Mouse (Mus musculus) activated CD4-positive, CD25-positive, alpha-beta regulatory T cell, adult 4 months (primary cell): ENCODE measurements around the gene Oit3. TPM values are rescaled to one million over a fixed set of nuclear protein-coding genes. Genes with fewer than 3 reads are reported as not detected.
"Not testable (repeated sequence)": the region's sequence is repeated elsewhere in the genome, so short reads cannot be mapped to it uniquely, and the experiment has no call there.

Experiments
- ATAC-seq: one replicate; pipeline ENCODE4 v1.8.0; 2017
- polyA plus RNA-seq, 2 experiments: library from polyadenylated mRNA; unstranded; fragments of 100-300 nt; shearing (Covaris generic); gene quantifications; one replicate each; pipeline ENCODE4 v1.2.1; 2017

The Oit3 gene
- polyA plus RNA-seq, 2 experiments from 2014 or later, result not detected

- no peak for ATAC-seq
Measured at GRCm38 (mm10) chr10:59426371-59426770, 15.2 kb downstream of the Oit3 start.

- ATAC-seq, result no peak
Measured at GRCm38 (mm10) chr10:59425369-59425768, 16.2 kb downstream of the Oit3 start.

DNA sequence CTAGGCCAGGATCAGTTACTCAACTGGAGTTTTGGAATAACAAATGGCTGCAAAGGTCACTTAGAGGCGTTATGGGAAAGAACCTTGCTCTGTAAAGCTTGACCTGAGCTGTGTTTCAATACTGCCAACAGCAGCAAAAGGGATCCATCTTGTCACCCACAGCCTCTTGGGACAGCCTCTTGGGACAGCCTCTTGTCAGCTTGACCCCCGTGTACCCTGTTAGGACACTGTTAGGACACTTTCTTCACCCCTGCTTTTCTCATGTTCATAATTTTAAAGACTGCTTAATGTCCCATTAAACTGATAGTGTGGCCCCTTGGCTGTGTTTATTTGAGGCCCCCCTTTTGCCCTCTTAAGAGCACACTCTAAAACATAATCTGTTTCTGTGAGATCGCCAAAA is 17.1 kb downstream of the Oit3 start:
- ATAC-seq, result no peak

DNA sequence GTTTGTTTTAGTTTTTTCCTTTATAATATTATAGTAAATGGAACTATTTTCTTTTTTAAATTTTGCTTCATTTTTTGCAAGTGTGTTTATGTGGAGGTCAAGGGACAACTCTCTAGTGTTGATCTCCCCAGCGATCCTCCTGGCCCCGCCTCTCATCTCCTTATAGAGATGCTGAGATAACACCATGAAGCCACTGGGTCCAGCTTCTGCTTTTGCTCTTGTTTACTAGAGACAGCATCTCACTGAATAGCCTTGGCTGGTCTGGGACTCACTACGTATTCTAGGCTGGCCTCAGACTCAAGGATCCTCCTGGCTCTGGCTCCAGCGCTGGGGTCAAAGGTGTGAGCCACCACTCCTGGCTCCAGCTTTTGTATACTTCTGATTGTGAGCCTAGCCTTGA is 22.1 kb downstream of the Oit3 start:
- no peak for ATAC-seq

DNA sequence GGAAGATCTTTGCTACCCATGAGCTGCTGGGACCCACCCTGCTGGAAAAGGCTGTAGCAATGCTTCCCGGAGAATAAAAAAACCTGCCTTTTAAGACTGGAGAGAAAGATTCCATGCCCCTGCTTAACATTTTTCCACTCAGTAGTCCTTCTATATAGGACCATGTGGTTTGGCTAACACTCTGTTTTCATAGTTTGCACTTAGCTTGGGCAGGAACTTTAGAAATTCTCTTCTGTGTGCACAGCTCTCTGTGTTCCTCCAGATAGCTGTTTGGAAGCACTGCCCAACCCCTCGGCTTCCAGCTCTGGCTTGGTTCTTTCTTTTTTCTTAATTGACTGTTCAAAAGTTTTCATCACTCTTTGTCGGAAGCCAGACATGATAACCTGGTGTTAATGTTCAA is 25.0 kb downstream of the Oit3 start:
- no peak for ATAC-seq

GRCm38 (mm10) chr10:59413711-59414110 is 27.9 kb downstream of the Oit3 start:
- ATAC-seq, result no peak

DNA sequence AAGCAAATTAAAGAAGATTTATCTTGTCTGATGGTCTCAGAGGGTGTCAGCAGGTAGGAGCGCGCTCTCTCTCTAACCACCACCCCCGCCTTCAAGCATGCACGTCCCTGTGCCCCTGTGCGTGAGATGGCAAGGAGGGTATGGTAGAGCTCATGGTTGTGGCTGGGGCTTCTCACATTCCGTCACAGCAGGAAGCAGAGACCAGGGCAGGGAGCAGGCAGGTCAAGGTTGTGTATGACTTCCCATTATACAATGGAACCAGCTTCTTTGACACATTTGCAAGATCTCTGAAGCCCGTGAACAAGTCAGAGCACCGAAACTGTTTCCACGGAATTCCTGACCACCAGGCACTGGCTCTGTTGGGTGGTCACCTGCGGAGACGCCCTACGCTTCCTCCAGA is 31.3 kb downstream of the Oit3 start:
- ATAC-seq, result no peak

GRCm38 (mm10) chr10:59408499-59408898 is 33.1 kb downstream of the Oit3 start:
- no peak for ATAC-seq

DNA sequence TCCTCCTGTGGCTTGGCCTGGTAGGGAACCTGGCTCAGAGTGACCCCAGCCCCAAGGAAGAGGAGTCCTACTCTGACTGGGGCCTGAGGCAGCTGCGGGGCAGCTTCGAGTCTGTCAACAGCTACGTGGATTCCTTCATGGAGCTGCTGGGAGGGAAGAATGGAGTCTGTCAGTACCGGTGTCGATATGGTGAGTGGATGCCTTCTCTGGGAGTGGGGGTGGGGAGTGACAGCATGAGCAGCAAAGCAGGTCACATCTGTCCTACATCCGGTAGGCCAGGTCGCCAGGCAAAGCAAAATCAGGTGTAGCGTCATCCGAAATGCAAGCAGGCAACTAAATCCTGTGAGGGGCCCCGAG is 37.8 kb downstream of the Oit3 start:
- no peak for ATAC-seq

DNA sequence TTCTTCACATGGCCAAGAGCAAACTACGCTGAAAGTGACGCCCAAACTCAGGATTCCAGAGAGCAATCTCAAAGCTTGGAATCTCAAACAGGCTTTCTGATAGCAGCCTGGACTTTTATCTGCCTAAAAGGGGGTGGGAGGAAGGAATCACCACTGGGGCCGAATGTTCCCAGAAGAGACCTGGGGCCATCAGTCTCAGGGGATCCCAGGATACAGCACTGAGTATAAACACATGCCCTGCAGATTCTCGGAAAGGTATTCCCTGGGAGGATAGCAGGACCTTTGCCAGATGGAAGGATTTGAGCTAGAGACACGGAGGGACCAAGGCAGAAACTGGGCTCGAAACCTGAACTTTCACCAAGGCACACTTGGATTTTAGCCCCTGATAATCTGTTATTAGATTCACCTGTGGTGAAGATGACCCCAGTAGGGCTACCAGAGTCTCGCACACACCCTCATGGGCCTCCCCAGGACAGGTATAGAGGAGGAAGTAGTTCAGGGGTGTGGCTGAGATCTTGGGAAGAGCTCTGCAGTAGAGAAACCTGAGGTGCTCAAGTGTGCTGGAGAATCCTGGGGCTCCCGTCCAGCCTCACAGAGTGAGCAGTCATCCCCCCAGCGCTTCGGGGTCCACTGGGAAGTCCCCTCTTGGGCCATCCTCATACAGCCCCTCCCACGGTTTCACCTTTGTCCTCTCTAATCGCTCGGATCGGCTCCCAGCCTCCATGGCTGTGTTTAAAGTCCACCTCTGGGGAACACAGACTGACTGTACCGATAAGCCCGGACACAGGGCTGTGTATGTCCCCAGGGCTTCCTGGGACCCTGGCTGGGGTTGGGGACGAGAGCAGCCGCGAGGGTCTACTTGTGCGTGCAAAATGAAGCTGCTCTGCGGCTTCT is 38.4 kb downstream of the Oit3 start, which contains the start of gene Pla2g12b:
Gene Pla2g12b (plus strand): TSS at position 762 of the 894 bp plus-strand sequence.
- no peak for ATAC-seq

DNA sequence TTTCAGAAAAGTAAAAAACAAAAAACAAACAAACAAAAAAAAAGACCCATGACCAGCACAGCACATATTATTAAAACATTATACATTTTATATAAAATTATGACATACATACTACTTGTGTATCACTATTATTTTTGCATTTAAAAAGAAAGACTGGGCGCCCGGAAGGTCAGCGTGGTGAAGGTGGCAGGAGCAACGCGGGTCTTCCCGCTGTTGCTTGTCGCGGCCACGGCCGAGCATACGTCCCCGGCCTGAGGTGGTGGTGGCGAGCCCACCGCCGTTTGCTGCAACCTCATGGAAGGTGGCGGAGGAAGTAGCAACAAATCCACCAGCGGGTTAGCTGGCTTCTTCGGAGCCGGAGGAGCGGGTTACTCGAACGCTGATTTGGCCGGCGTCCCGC is 46.1 kb downstream of the Oit3 start, which contains the start of gene Gm10273:
Gene Gm10273 (plus strand): TSS at position 172 of the 400 bp plus-strand sequence.
- ATAC-seq, result not testable (repeated sequence)

DNA sequence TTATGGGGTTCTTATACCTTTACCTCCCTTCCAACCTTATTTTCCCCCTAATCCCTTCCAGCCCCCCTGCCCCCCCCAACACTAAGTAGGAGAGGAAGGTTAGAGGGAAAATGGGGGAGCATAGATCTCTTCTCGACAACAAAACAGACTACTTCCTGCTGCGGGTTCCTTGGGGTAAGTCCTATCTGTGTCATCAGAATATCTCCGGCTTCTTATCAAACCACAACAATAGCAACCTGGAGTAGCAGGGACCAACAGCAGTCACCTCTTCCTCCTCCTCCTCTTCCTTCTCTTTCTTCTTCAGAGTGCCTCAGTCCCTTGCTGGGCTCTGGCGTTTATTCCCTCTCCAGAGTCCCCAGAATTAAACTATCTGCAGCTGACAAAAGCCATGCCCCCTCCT is 49.7 kb downstream of the Oit3 start:
- peak; percentile 91 for ATAC-seq

DNA sequence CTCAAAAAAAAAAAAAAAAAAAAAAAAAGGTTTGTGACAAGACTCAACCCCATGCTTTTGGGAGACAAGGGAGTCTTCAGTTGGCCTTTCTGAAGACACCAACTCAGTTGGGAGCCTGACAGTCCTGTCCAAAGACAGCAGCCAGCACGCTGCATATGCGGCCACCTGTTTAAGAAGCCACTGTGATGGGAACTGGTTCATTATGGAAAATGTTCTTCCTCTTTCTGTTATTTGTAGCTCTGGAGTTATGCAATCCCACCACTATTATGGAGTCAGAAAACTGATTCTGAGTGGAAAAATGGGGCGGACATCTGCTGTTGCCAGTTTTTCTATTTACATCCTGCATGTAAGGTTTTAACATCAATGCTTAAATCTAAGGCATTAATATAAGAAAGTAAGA is 51.9 kb downstream of the Oit3 start:
- no peak for ATAC-seq

GRCm38 (mm10) chr10:59386951-59387350 is 54.6 kb downstream of the Oit3 start:
- ATAC-seq, result no peak

DNA sequence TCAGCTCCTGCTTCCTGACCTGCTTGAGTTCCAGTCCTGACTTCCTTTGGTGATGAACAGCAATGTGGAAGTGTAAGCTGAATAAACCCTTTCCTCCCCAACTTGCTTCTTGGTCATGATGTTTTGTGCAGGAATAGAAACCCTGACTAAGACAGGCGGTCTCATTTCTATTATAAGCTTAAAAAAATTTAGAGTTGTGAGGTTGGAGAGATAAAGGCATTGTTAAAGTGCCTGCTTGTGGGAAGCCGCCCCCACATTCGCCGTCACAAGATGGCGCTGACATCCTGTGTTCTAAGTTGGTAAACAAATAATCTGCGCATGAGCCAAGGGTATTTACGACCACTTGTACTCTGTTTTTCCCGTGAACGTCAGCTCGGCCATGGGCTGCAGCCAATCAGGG is 60.0 kb downstream of the Oit3 start:
- ATAC-seq, result not testable (repeated sequence)

DNA sequence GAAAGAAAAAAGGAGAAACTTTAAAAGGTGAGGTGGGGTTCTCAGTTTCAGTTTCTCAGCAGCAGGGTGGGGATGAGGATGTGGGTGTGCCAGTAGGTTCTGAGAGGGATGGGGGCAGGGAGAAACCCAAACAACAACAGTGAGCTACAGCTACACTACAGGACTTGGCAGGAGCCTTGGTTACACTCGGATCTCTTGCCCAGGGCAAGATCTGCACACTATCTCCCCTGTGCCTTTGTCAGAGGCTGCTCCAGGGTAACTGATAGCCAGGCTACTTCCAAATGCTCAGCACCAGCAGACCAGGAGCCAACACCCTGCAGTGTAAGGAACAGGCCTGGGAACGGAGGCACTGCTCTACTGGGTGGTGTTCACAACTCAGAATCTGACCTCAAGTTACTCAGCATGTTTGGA is 61.2 kb downstream of the Oit3 start:
- peak; percentile 91 for ATAC-seq

GRCm38 (mm10) chr10:59379927-59380326 is 61.7 kb downstream of the Oit3 start:
- peak; percentile 78 for ATAC-seq

GRCm38 (mm10) chr10:59378728-59379127 is 62.9 kb downstream of the Oit3 start:
- no peak for ATAC-seq

DNA sequence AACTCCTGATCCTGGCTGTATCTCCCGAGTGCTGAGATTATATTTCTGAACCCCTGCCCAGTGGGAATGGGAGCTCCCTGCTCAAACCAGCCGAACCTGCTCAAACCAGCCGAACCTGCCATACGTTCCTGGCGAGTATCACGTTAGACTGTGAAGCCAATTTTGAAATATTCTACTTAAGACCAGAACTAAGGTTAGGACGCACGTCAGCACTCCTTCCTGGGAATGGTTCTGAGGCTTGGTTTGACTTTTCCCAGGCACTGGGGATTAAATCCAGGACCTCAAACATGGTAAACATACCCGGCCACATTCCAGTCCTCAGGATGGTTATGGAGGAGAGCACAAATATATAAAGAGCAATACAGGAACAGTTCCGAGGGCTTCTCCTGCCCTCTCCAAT is 63.7 kb downstream of the Oit3 start:
- no peak for ATAC-seq

Other genes starting within 250 kb of the Oit3 start
- gene Sept10, start 219.9 kb downstream of the Oit3 start, polyA plus RNA-seq, result 1 to 10 TPM; 2.9 to 3.1 TPM
- under 1 TPM; 0.46 to 0.91 TPM for gene Sowahc, start 219.8 kb downstream of the Oit3 start, polyA plus RNA-seq
- gene P4ha1, start 118.5 kb downstream of the Oit3 start, polyA plus RNA-seq, result 10 to 100 TPM; 36.8 to 37.7 TPM
- 10 to 100 TPM; 37.3 to 71.3 TPM for gene Gm10273, start 46.1 kb downstream of the Oit3 start, polyA plus RNA-seq
- gene Pla2g12b, start 38.1 kb downstream of the Oit3 start, polyA plus RNA-seq, result not detected
- gene Gm10322, start 174.3 kb upstream of the Oit3 start, polyA plus RNA-seq, result not detected
- gene Mcu, start 174.9 kb upstream of the Oit3 start, polyA plus RNA-seq, result 10 to 100 TPM; 23.2 to 30.5 TPM